Mouse (Mus musculus) erythroblast, embryonic 14.5 days (primary cell): ENCODE measurements around the gene Zscan2.

Experiments used
- GATA1 ChIP-seq: IDR thresholded peaks from 2 replicates; pipeline ENCODE4 v1.6.1; 2012; ENCODE audit warnings: low read length, inconsistent platforms, mixed read lengths
- TAL1 ChIP-seq: IDR thresholded peaks from 3 replicates; pipeline ENCODE4 v1.6.1; 2012; ENCODE audit warnings: low read length, inconsistent platforms, mixed read lengths

GRCm38 (mm10) chr7:80832191-80832590 lies 28.5 kb upstream of the Zscan2 start:
- no peak for TF ChIP-seq GATA1
- TF ChIP-seq TAL1 = no peak
